Mouse (Mus musculus): ENCODE measurements around the gene Gm28778. TPM values are rescaled to one million over a fixed set of nuclear protein-coding genes. Genes with fewer than 3 reads are reported as not detected.
"Not testable (repeated sequence)": the region's sequence is repeated elsewhere in the genome, so short reads cannot be mapped to it uniquely, and the experiment has no call there.

The Gm28778 gene
- not detected in 2 replicates for polyA plus RNA-seq (2016; fragmentation: Nextera tagmentation; extraction: Ambion mirVana)

GRCm38 (mm10) chr1:53296581-53297383, at the start of gene Gm28778, which contains the start of the genes Pms1 and Ormdl1:
Gene Gm28778, plus strand, starts transcription at chr1:53297111.
Gene Pms1, minus strand, starts transcription at chr1:53297018.
Gene Ormdl1, plus strand, starts transcription at chr1:53297095.
- Histone ChIP-seq H3K27me3 (ENCODE audit: low read depth, poor library complexity, severe bottlenecking) (no peaks in the 10 kb centered on the region), H3K9me3 (replicated peaks) (no peaks in the 10 kb centered on the region)

GRCm38 (mm10) chr1:53264958-53265612, 31.8 kb upstream of the Gm28778 start:
- not testable (repeated sequence) for H3K27me3 ChIP-seq (ENCODE audit: low read depth, poor library complexity, severe bottlenecking); H3K27ac ChIP-seq; DNase-seq (ENCODE audit: low spot score); H3K4me3 ChIP-seq; H3K9me3 ChIP-seq (replicated peaks); H3K4me1 ChIP-seq
- H3K36me3 ChIP-seq = peaks cover 23% of the 10 kb centered on the region

More at GRCm38 (mm10) chr1:53296581-53297383, at the start of gene Gm28778, which contains the start of the genes Pms1 and Ormdl1:
- peak; percentile 93 for DNase-seq (ENCODE audit: low spot score)
- Histone ChIP-seq H3K4me3 (peak within 1 kb of the TSS; percentile 81), H3K27ac (peak within 1 kb of the TSS; percentile 95), H3K4me1 (peaks cover 9% of the 10 kb centered on the region; the same call in 1 of the 2 replicates), H3K36me3 (peaks cover 29% of the 10 kb centered on the region)
- WGBS = under 1% methylated on average over 66 of the region's 66 CpGs

- Histone ChIP-seq H3K27ac (no peak overlapping the region), H3K36me3 (peaks cover 27% of the 10 kb centered on the region), H3K9me3 (replicated peaks) (no peaks in the 10 kb centered on the region), H3K27me3 (ENCODE audit: low read depth, poor library complexity, severe bottlenecking) (no peaks in the 10 kb centered on the region), H3K4me1 (no peaks in the 10 kb centered on the region), H3K4me3 (no peak overlapping the region)
- no peak for DNase-seq (ENCODE audit: low spot score)
- WGBS = 85% methylated on average over 3 of the region's 3 CpGs
Measured at GRCm38 (mm10) chr1:53269901-53270300, 27.0 kb upstream of the Gm28778 start.

GRCm38 (mm10) chr1:53272646-53273045, 24.3 kb upstream of the Gm28778 start:
- Histone ChIP-seq H3K4me3 (no peak overlapping the region), H3K27ac (no peak overlapping the region), H3K27me3 (ENCODE audit: low read depth, poor library complexity, severe bottlenecking) (no peaks in the 10 kb centered on the region), H3K4me1 (no peaks in the 10 kb centered on the region), H3K9me3 (replicated peaks) (no peaks in the 10 kb centered on the region), H3K36me3 (peaks cover 18% of the 10 kb centered on the region)
- DNase-seq (ENCODE audit: low spot score) = no peak

GRCm38 (mm10) chr1:53291197-53291596, 5.7 kb upstream of the Gm28778 start:
- 96% methylated on average over 3 of the region's 3 CpGs for WGBS

GRCm38 (mm10) chr1:53300506-53300905, 3.6 kb downstream of the Gm28778 start:
- H3K4me3 ChIP-seq = no peak overlapping the region
- no peaks in the 10 kb centered on the region for H3K27me3 ChIP-seq (ENCODE audit: low read depth, poor library complexity, severe bottlenecking)
- peaks cover 9% of the 10 kb centered on the region; the same call in 1 of the 2 replicates for H3K4me1 ChIP-seq
- DNase-seq (ENCODE audit: low spot score) = no peak
- peaks cover 30% of the 10 kb centered on the region for H3K36me3 ChIP-seq
- H3K27ac ChIP-seq = no peak overlapping the region
- WGBS = 91% methylated on average over 4 of the region's 4 CpGs
- H3K9me3 ChIP-seq (replicated peaks) = no peaks in the 10 kb centered on the region

More at GRCm38 (mm10) chr1:53291197-53291596, 5.7 kb upstream of the Gm28778 start:
- DNase-seq (ENCODE audit: low spot score) = no peak
- Histone ChIP-seq H3K36me3 (peaks cover 28% of the 10 kb centered on the region), H3K27ac (no peak overlapping the region), H3K4me3 (no peak overlapping the region), H3K4me1 (peaks cover 4% of the 10 kb centered on the region; the same call in 1 of the 2 replicates), H3K27me3 (ENCODE audit: low read depth, poor library complexity, severe bottlenecking) (no peaks in the 10 kb centered on the region), H3K9me3 (replicated peaks) (no peaks in the 10 kb centered on the region)

- H3K4me1 ChIP-seq = no peaks in the 10 kb centered on the region
- H3K4me3 ChIP-seq = peak within 1 kb of the TSS; percentile 64
- H3K36me3 ChIP-seq = peaks cover 40% of the 10 kb centered on the region
- no peaks in the 10 kb centered on the region for H3K9me3 ChIP-seq (replicated peaks)
- 3% methylated on average over 27 of the region's 27 CpGs for WGBS
- H3K27me3 ChIP-seq (ENCODE audit: low read depth, poor library complexity, severe bottlenecking) = no peaks in the 10 kb centered on the region
- peak; percentile 89 for DNase-seq (ENCODE audit: low spot score)
- peak within 1 kb of the TSS; percentile 92 for H3K27ac ChIP-seq
Measured at GRCm38 (mm10) chr1:53312989-53313967, 16.4 kb downstream of the Gm28778 start, which contains the start of gene Osgepl1. Gene Osgepl1, plus strand, starts transcription at chr1:53313624.

- Histone ChIP-seq H3K36me3 (peaks cover 50% of the 10 kb centered on the region), H3K4me1 (no peaks in the 10 kb centered on the region), H3K27ac (no peak overlapping the region), H3K27me3 (ENCODE audit: low read depth, poor library complexity, severe bottlenecking) (no peaks in the 10 kb centered on the region), H3K4me3 (no peak overlapping the region), H3K9me3 (replicated peaks) (no peaks in the 10 kb centered on the region)
- 97% methylated on average over 4 of the region's 4 CpGs for WGBS
- no peak for DNase-seq (ENCODE audit: low spot score)
Measured at GRCm38 (mm10) chr1:53321662-53322344, 24.9 kb downstream of the Gm28778 start.

GRCm38 (mm10) chr1:53323254-53323653, 26.3 kb downstream of the Gm28778 start:
- Histone ChIP-seq H3K4me1 (no peaks in the 10 kb centered on the region), H3K27me3 (ENCODE audit: low read depth, poor library complexity, severe bottlenecking) (no peaks in the 10 kb centered on the region), H3K27ac (no peak overlapping the region), H3K36me3 (peaks cover 36% of the 10 kb centered on the region), H3K9me3 (replicated peaks) (no peaks in the 10 kb centered on the region), H3K4me3 (no peak overlapping the region)
- WGBS = 94% methylated on average over 5 of the region's 5 CpGs
- no peak for DNase-seq (ENCODE audit: low spot score)

GRCm38 (mm10) chr1:53324277-53324676, 27.4 kb downstream of the Gm28778 start:
- 88% methylated on average over 1 of the region's 1 CpGs for WGBS
- Histone ChIP-seq H3K36me3 (peaks cover 30% of the 10 kb centered on the region), H3K4me1 (no peaks in the 10 kb centered on the region), H3K4me3 (no peak overlapping the region), H3K27me3 (ENCODE audit: low read depth, poor library complexity, severe bottlenecking) (no peaks in the 10 kb centered on the region), H3K27ac (no peak overlapping the region), H3K9me3 (replicated peaks) (no peaks in the 10 kb centered on the region)
- no peak for DNase-seq (ENCODE audit: low spot score)

- no peaks in the 10 kb centered on the region for H3K4me1 ChIP-seq
- no peak for DNase-seq (ENCODE audit: low spot score)
- no peak overlapping the region for H3K4me3 ChIP-seq
- 94% methylated on average over 5 of the region's 5 CpGs for WGBS
- no peaks in the 10 kb centered on the region for H3K27me3 ChIP-seq (ENCODE audit: low read depth, poor library complexity, severe bottlenecking)
- H3K27ac ChIP-seq = no peak overlapping the region
- no peaks in the 10 kb centered on the region for H3K9me3 ChIP-seq (replicated peaks)
- peaks cover 26% of the 10 kb centered on the region for H3K36me3 ChIP-seq
Measured at GRCm38 (mm10) chr1:53324827-53325494, 28.1 kb downstream of the Gm28778 start.
